Mouse (Mus musculus) kidney, postnatal 0 days (tissue): ENCODE measurements around the gene Clec2d. TPM values are rescaled to one million over a fixed set of nuclear protein-coding genes. Genes with fewer than 3 reads are reported as not detected.

ENCODE experiments used
- ATAC-seq: fragments of 200-750 bp; cut with Nextera tagmentation; replicated peaks from 2 replicates; pipeline ENCODE4 v1.8.0; 2017; ENCODE audit warnings: low read depth, moderate number of reproducible peaks, moderate TSS enrichment, moderate library complexity; ENCODE audit not compliant: low FRiP score
- DNase-seq: peaks from one replicate; pipeline ENCODE4 v3.0.0-alpha.2; 2016; ENCODE audit warnings: low spot score
- H3K27ac ChIP-seq: fragments of 300-500 bp; sonication (generic); 2 replicates; pipeline ENCODE4 v1.5.1; 2014; ENCODE audit warnings: mild to moderate bottlenecking
- H3K27me3 ChIP-seq: fragments of 300-500 bp; sonication (generic); 2 replicates; pipeline ENCODE4 v1.6.1; 2014; ENCODE audit warnings: low read length, mixed read lengths; ENCODE audit not compliant: insufficient read depth
- H3K36me3 ChIP-seq: fragments of 300-500 bp; sonication (generic); 2 replicates; pipeline ENCODE4 v1.6.1; 2014; ENCODE audit warnings: low read length, mixed read lengths; ENCODE audit not compliant: insufficient read depth
- H3K4me1 ChIP-seq: fragments of 300-500 bp; sonication (generic); replicated peaks from 2 replicates; pipeline ENCODE4 v1.6.1; 2014; ENCODE audit warnings: antibody characterized with exemption, low read length, mixed read lengths; ENCODE audit not compliant: insufficient read depth
- H3K4me2 ChIP-seq: fragments of 300-500 bp; sonication (generic); 2 replicates; pipeline ENCODE4 v1.6.1; 2014; ENCODE audit warnings: mild to moderate bottlenecking, low read length, moderate library complexity, mixed read lengths
- H3K4me3 ChIP-seq: fragments of 300-500 bp; sonication (generic); replicated peaks from 2 replicates; pipeline ENCODE4 v1.5.1; 2014; ENCODE audit warnings: low read depth, low read length
- H3K9ac ChIP-seq: fragments of 300-500 bp; sonication (generic); 2 replicates; pipeline ENCODE4 v1.6.1; 2014; ENCODE audit warnings: low read depth, low read length
- H3K9me3 ChIP-seq: fragments of 300-500 bp; sonication (generic); replicated peaks from 2 replicates; pipeline ENCODE4 v1.6.1; 2016; ENCODE audit warnings: low read length, inconsistent platforms, mixed read lengths
- CTCF ChIP-seq: IDR thresholded peaks from 2 replicates; pipeline ENCODE4 v1.5.1; 2016; ENCODE audit warnings: antibody characterized with exemption, low read depth, mild to moderate bottlenecking, moderate library complexity
- WGBS: fragments of 180-500 bp; shearing (Covaris S2); extraction: QIAGEN DNeasy Blood & Tissue Kit; methylation state at CpG from one replicate; pipeline ENCODE4 v1.1.7; 2014; 5-methylcytosine and 5-hydroxymethylcytosine counted together
- polyA plus RNA-seq: library from polyadenylated mRNA; unstranded; fragments of >200 nt; fragmentation: Nextera tagmentation; extraction: Ambion mirVana; gene quantifications from 2 replicates; pipeline ENCODE4 v1.2.1, GENCODE M21; 2015

The Clec2d gene
- polyA plus RNA-seq, result 1.0 and 1.4 TPM in 2 replicates

DNA sequence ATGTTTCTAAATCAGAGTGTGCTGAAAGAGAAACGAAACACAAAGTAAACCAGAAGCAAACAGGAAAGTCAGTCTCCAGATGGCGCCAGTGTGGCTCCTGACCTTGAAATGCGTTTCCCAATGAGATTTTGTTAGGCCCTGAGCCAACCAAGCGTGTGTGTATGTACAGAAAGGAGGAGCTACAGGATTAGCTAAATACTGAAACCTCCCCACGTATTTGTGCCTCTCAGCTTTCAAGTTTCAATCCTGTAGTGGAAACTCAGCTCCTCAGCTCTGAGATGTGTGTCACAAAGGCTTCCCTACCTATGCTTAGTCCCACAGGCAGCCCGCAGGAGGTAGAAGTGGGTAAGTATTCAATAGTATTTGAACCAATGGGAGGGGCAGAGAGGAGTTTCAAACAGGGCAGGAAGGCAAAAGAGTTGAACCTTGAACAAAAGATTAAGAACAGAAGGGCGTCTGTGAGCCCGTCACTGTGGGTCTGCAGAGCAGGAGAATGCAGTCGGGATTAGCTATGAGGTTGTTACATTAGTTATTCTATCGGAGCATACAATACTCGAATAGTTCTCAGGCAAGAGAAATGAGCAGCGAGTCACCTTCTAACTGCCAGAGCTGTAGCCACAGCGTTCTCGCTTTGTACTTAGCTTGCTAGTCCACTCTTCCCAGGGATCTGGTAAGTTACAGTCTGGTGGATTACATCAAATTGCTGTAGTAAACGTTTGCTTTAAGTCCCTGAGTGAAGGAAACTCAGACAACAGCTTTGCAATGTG lies at the start of gene Clec2d:
Clec2d (plus strand) TSS at position 213 of the 767 bp plus-strand sequence.
- Histone ChIP-seq H3K4me2 (peak within 1 kb of the TSS; percentile 57), H3K36me3 (0 out of 2 replicates have a peak, but pooled peaks cover 3% of the 10 kb centered on the region), H3K4me1 (no peaks in the 10 kb centered on the region), H3K9me3 (no peaks in the 10 kb centered on the region), H3K9ac (peak within 1 kb of the TSS; percentile 77), H3K27me3 (no peaks in the 10 kb centered on the region), H3K4me3 (peak within 1 kb of the TSS; percentile 56), H3K27ac (peak within 1 kb of the TSS; percentile 97)
- ATAC-seq (peak; percentile 92), DNase-seq (peak; percentile 97)
- WGBS, result under 1% methylated on average over 15 of the region's 15 CpGs
- peak; percentile 79 for TF ChIP-seq CTCF

DNA sequence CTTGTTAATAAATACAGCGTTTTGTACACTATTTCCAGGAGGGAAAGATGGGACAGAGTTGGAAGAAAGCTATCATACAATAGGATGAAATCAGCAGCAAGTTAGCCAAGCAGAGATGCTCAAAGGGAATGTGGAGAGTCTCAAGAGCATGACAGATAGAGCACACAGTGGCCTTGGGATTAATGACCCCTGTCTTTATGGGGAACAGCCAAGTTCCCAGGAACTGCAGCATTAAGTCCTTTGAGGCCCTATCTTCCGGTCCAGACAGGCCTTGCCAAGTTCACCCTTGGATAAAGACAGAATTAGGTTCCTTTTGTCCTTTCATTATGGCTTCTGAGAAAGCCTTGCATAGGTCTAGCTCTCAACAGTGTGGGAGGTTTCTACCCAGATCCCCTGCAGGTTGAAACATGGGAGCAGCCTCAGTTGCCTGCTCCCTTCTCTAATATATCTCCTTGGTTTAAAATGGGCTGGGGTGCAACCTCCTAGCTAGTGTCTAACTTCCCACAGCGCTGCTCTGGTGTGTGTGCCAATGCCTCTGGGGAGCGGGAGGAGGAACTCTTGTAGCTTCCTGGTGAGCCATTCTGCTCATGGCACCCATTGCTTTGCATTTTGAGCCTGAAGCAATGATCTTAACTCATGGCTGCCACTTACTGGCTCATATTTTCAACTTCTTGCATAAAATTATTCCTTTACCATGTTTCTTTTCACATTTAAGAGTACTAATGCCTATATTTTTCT lies 47.6 kb upstream of the Clec2d start:
- WGBS, result 70% methylated on average over 4 of the region's 4 CpGs
- Histone ChIP-seq H3K9me3 (no peaks in the 10 kb centered on the region), H3K9ac (no peak overlapping the region), H3K36me3 (no peaks in the 10 kb centered on the region), H3K4me3 (no peak overlapping the region), H3K27ac (no peak overlapping the region), H3K4me2 (no peak overlapping the region), H3K27me3 (no peaks in the 10 kb centered on the region), H3K4me1 (no peaks in the 10 kb centered on the region)
- ATAC-seq (no peak), DNase-seq (no peak)
- TF ChIP-seq CTCF, result no peak

DNA sequence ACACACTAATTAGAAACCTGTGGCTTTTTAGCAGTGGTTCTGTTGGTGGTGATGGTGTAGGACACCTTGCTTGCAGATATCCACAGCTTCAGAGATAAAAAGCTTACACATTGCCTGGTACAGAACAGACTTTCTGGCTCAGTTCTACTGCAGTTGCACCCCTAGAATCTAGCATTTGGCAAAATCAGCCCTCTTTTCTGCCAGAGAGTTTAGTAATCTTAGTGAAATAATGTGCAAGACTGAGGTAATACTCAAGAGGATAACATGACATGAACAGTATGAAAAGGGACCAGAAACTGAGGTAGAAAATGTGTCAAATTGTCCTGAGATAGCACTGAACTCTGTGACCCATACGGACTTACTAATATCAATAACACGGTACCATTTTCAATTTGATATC lies 33.6 kb upstream of the Clec2d start:
- no peak overlapping the region for H3K9ac ChIP-seq
- no peaks in the 10 kb centered on the region for H3K27me3 ChIP-seq
- no peak for TF ChIP-seq CTCF
- no peaks in the 10 kb centered on the region for H3K9me3 ChIP-seq
- H3K27ac ChIP-seq, result no peak overlapping the region
- 93% methylated on average over 2 of the region's 2 CpGs for WGBS
- no peak for ATAC-seq
- no peak overlapping the region for H3K4me3 ChIP-seq
- no peaks in the 10 kb centered on the region for H3K36me3 ChIP-seq
- H3K4me1 ChIP-seq, result no peaks in the 10 kb centered on the region
- DNase-seq, result no peak
- no peak overlapping the region for H3K4me2 ChIP-seq

DNA sequence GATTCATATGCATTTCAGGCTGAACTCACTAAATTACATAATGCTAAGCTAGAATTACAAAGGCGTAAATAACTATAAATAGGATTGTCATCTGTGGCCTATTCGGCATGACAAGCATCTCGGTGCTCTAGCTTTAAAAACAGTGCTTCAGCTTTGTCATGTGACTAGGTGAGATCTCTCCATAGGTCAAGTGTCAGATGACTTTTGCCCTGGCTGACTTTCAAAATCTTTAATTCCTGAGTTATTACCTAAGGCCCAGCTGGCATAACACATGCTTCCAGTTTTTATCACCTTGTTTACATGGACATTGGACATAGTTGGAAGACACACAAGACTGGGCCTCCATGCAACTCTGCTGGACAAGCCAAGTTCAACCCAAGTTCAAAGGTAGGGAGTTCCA lies 20.3 kb upstream of the Clec2d start:
- Histone ChIP-seq H3K27me3 (no peaks in the 10 kb centered on the region), H3K9ac (no peak overlapping the region), H3K36me3 (no peaks in the 10 kb centered on the region), H3K4me1 (no peaks in the 10 kb centered on the region), H3K4me2 (no peak overlapping the region), H3K4me3 (no peak overlapping the region), H3K9me3 (no peaks in the 10 kb centered on the region), H3K27ac (no peak overlapping the region)
- no peak for TF ChIP-seq CTCF
- DNase-seq, result no peak
- 79% methylated on average over 3 of the region's 3 CpGs for WGBS
- ATAC-seq, result no peak

DNA sequence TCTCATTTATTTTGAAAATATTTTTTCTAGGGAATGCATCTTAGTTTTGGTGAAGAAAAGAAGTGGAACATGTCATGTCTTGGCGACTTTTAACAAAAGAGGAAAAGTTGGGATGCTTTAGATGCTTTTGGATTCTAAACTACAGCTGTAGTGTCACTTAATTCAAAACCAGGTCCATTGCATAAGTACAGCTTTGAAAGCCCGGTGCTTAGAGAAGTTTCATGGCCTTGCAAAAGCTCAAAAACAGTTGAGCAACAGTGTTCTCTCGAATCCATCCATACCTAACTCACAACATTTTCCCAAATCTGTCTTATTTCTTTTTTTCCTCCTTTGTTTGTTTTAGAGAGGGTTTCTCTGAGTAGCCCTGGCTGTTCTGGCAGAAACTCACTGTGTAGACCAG lies 19.3 kb upstream of the Clec2d start:
- WGBS, result 92% methylated on average over 3 of the region's 3 CpGs

DNA sequence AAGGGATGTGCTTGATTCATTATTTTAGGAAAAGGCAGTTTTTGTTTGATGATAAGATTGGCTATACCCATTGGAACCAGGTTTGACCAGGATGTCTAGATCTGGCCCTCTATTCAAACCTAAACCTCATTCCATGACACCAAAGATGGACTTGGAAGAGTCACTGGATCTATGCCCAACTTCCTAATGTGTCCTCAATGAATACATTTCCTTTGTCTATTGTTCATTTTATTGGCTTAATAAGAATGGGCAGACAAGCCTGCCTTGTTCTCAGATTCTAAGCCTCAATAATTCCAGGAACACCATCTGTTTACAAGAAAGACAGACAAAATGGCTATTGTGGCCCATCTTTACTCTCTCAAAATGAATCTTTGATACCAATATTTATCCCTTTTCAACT lies 18.5 kb upstream of the Clec2d start:
- H3K36me3 ChIP-seq, result no peaks in the 10 kb centered on the region
- no peaks in the 10 kb centered on the region for H3K27me3 ChIP-seq
- ATAC-seq (no peak), DNase-seq (no peak)
- no peak overlapping the region for H3K9ac ChIP-seq
- no peaks in the 10 kb centered on the region for H3K4me1 ChIP-seq
- no peak overlapping the region for H3K4me2 ChIP-seq
- H3K9me3 ChIP-seq, result no peaks in the 10 kb centered on the region
- TF ChIP-seq CTCF, result no peak
- H3K4me3 ChIP-seq, result no peak overlapping the region
- H3K27ac ChIP-seq, result no peak overlapping the region

More for the DNA sequence above, 19.3 kb upstream of the Clec2d start:
- H3K9ac ChIP-seq, result no peak overlapping the region
- H3K27me3 ChIP-seq, result no peaks in the 10 kb centered on the region
- H3K36me3 ChIP-seq, result no peaks in the 10 kb centered on the region
- DNase-seq (no peak), ATAC-seq (no peak)
- no peak overlapping the region for H3K4me2 ChIP-seq
- no peaks in the 10 kb centered on the region for H3K4me1 ChIP-seq
- no peak overlapping the region for H3K4me3 ChIP-seq
- H3K9me3 ChIP-seq, result no peaks in the 10 kb centered on the region
- no peak overlapping the region for H3K27ac ChIP-seq
- no peak for TF ChIP-seq CTCF
